Mouse (Mus musculus) mesoderm, embryonic 11.5 days (tissue): ENCODE measurements around the gene Zfp952.
"Not testable (repeated sequence)": the region's sequence is repeated elsewhere in the genome, so short reads cannot be mapped to it uniquely, and the experiment has no call there.

ENCODE experiments used
- DNase-seq: peaks from one replicate; pipeline ENCODE4 v3.0.0-alpha.2; 2012; ENCODE audit warnings: low read depth, low spot score

Gene Zfp952

GRCm38 (mm10) chr17:32992699-32993474 is at the start of gene Zfp952:
Gene Zfp952, plus strand, starts transcription at chr17:32993129.
- peak; percentile 91 for DNase-seq

- no peak for DNase-seq
These were observed 49.3 kb upstream of the Zfp952 start for GRCm38 (mm10) chr17:32943661-32944060.

- DNase-seq: no peak
These were observed 48.4 kb upstream of the Zfp952 start for GRCm38 (mm10) chr17:32944402-32945035.

GRCm38 (mm10) chr17:32946716-32947115 is 46.2 kb upstream of the Zfp952 start:
- DNase-seq: no peak

GRCm38 (mm10) chr17:32947215-32947914 is 45.6 kb upstream of the Zfp952 start, which contains the start of gene Cyp4f13:
Gene Cyp4f13, minus strand, starts transcription at chr17:32947402.
- peak; percentile 66 for DNase-seq

GRCm38 (mm10) chr17:32950136-32950535 is 42.8 kb upstream of the Zfp952 start:
- no peak for DNase-seq

- DNase-seq: no peak
These were observed 41.9 kb upstream of the Zfp952 start for GRCm38 (mm10) chr17:32951006-32951405.

GRCm38 (mm10) chr17:32951441-32951840 is 41.5 kb upstream of the Zfp952 start:
- peak; percentile 72 for DNase-seq

- peak; percentile 4 for DNase-seq
These were observed 27.7 kb upstream of the Zfp952 start for GRCm38 (mm10) chr17:32965253-32965622.

GRCm38 (mm10) chr17:32965623-32966290 is 27.2 kb upstream of the Zfp952 start, which contains the start of gene Zfp472:
Gene Zfp472, plus strand, starts transcription at chr17:32965814.
- DNase-seq: peak; percentile 91

- no peak for DNase-seq
These were observed 11.6 kb upstream of the Zfp952 start for GRCm38 (mm10) chr17:32981361-32981760.

GRCm38 (mm10) chr17:32986301-32986700 is 6.6 kb upstream of the Zfp952 start:
- no peak for DNase-seq

GRCm38 (mm10) chr17:32991965-32992698 is 797 bp upstream of the Zfp952 start:
- DNase-seq: no peak

- DNase-seq: no peak
These were observed 5.6 kb downstream of the Zfp952 start for GRCm38 (mm10) chr17:32998492-32998891.

- no peak for DNase-seq
These were observed 15.4 kb downstream of the Zfp952 start for GRCm38 (mm10) chr17:33008337-33008736.

GRCm38 (mm10) chr17:33020434-33020833 is 27.5 kb downstream of the Zfp952 start:
- not testable (repeated sequence) for DNase-seq

GRCm38 (mm10) chr17:33032376-33032775 is 39.4 kb downstream of the Zfp952 start:
- DNase-seq: peak; percentile 6

- DNase-seq: peak; percentile 87
These were observed 40.3 kb downstream of the Zfp952 start, which contains the start of gene Zfp763 for GRCm38 (mm10) chr17:33032900-33033891. Gene Zfp763, minus strand, starts transcription at chr17:33033402.
